Mouse (Mus musculus): ENCODE measurements at regions not wholly inside any gene's neighbourhood (a gene's known extent, or its start where the extent isn't known, plus 50 kb on each side); places are given as distances from the start of the nearest gene placed in this dataset.
"Not testable (repeated sequence)": the region's sequence is repeated elsewhere in the genome, so short reads cannot be mapped to it uniquely, and the experiment has no call there.

GRCm38 (mm10) chr7:138503016-138503415 lies 105.5 kb upstream of the Tcerg1l start:
- no peak for DNase-seq (ENCODE audit: low spot score in 2 of 2)

- DNase-seq (ENCODE audit: low spot score in 2 of 2), result no peak
Measured at GRCm38 (mm10) chr7:138501347-138502014, 104.0 kb upstream of the Tcerg1l start.

DNA sequence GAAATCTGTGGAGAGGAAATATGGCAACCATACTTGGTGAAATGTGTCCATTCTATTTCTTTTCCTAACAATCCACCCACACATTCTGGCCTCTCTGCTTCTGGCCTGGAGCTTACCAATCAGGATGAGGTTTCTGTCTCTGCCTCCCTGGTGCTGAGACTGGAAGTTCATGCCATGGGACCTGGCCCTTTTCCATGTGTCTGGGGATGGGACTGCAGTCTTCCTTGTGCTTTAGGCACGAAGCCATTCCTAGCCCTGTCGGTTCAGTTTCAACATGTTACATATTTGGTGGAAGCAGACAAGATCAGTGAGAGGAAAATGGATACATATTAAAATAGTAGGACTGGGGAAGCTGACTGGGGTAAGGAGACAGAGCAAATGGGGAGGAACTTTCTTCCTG lies 100.2 kb upstream of the Tcerg1l start:
- DNase-seq (ENCODE audit: low spot score in 2 of 2), result no peak

DNA sequence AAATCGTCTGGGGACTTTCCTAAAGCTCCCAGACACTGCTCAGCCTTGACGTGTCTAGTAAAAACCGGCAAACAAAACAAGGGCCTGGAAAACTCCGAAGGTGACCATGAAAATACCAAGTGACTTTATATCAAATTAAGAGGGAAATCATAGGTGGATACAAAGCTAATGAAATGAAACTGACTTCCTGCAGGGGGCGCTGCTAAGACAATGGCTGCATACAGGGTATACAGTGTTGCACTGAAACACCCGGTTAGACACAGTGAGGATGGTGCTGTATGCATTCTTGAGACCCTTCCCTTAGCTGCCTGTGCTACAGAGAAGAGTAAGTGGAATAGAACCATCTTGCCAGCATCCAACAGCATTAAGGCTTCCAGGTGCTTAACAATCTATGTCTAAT lies 99.7 kb upstream of the Tcerg1l start:
- peak in 1 of 2 experiments; percentile 9 for DNase-seq (ENCODE audit: low spot score in 2 of 2)

- no peak for DNase-seq (ENCODE audit: low spot score in 2 of 2)
Measured at GRCm38 (mm10) chr7:138493661-138494060, 96.1 kb upstream of the Tcerg1l start.

- DNase-seq (ENCODE audit: low spot score in 2 of 2), result no peak
Measured at GRCm38 (mm10) chr7:138492261-138492660, 94.7 kb upstream of the Tcerg1l start.

- no peak for DNase-seq (ENCODE audit: low spot score in 2 of 2)
Measured at GRCm38 (mm10) chr7:138489471-138489870, 91.9 kb upstream of the Tcerg1l start.

- no peak for DNase-seq (ENCODE audit: low spot score in 2 of 2)
Measured at GRCm38 (mm10) chr7:138488201-138488720, 90.7 kb upstream of the Tcerg1l start.

DNA sequence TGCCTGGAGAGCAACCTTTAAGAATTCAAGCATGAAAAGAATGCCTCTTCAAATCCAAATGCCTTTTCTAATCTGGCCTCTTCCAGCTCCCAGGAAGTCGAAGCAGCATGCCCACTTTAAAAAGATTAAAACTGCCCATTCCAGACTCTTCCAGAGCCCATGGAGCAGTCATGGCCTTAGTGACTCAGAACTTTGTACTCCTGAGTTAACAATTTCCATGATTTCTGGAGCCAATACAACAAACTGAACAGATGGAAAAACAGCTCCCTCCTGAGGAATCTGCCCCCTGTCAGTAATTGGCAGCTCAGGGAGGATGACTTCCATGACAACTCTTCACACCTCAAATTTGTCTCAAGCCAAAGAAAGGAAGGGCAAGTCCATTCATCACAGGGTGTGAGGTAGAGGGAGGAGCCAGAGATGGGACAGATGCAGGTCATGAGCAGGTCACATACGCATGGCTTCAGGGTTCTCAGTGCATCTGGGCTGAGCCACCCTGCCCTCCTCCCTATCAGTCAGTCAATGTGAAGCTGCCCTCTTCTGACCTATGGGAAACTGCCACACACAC lies 75.4 kb upstream of the Tcerg1l start:
- DNase-seq (ENCODE audit: low spot score in 2 of 2), result no peak

DNA sequence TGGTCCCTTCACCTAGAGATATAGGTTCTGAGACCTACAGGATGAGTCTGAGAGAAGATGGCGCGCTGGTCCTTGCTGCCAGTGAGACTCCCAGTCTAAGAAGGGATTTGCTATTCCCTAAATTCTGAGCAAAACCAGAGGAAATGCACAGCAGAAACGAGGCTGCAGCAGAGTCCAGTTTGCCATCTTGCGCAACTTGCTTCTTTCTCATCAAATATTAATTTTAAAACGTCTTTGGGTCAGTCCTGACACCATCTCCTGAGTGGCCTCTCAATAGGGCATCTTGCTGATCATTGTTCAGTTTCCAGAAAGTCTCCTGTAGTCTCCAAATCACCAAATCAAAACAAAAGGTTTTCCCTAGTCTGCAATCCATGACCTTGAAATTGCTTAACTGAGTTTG lies 74.8 kb upstream of the Tcerg1l start:
- DNase-seq (ENCODE audit: low spot score in 2 of 2), result no peak

DNA sequence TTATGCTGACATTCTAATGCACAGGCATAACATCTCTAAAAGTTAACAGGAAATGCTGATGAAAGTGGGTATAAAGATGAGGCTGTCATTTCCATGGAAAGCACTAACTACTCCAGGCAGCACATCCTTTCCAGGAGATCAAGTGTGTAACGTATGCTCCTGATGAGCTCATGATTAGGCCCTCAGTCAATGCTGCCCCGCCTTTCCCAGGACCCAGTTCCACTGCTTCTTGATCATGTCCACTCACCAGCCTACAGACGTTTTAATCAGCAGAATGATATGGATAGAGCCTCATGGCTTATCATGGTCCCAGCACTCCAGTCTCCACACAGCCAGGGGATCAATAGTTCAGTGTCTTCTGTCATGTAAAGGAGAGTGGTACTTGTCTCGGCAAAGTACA lies 71.7 kb upstream of the Tcerg1l start:
- no peak for DNase-seq (ENCODE audit: low spot score in 2 of 2)

DNA sequence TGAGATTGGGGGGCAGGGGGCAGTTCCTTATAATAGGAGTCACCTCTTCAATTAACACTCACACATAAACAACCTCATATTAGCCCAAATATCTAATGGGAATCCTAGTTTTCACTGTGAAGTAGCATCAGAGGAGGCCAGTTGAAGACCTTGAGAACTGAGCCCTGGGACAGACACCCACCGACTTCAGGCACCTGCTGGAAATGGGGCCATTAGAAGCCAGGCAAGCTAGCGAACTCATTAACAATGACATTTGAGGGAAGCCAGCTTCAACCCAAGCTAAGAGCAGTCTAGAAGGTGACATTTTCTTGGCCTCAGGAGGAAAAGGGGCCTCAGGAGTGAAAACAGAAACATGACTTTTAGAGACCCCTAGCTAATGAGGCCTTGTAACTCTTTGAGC lies 70.9 kb upstream of the Tcerg1l start:
- DNase-seq (ENCODE audit: low spot score in 2 of 2), result no peak

GRCm38 (mm10) chr7:138467981-138468380 lies 70.5 kb upstream of the Tcerg1l start:
- no peak for DNase-seq (ENCODE audit: low spot score in 2 of 2)

- no peak for DNase-seq (ENCODE audit: low spot score in 2 of 2)
Measured at GRCm38 (mm10) chr7:138467386-138467785, 69.9 kb upstream of the Tcerg1l start.

DNA sequence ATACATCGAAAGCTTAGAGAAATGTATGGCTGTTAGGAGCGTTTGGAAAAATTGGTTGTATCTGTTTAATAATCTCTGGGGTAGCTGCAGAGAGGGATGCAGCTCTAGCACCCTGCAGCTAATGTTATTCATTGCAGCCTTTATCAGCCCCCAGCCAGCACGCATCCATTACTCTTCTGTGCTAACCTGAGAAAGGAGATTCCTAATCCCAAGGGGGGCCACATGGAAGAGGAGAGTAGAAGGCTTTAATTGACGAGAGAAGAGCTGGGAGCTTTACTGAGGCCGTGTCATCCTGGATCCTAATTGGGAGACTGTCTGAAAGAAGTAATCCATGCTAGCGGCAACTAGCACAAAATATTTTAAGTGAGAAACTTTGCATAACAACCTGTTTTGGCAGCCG lies 60.4 kb upstream of the Tcerg1l start:
- DNase-seq (ENCODE audit: low spot score in 2 of 2), result no peak

GRCm38 (mm10) chr7:138455371-138455770 lies 57.8 kb upstream of the Tcerg1l start:
- DNase-seq (ENCODE audit: low spot score in 2 of 2), result no peak

- not testable (repeated sequence) for DNase-seq (ENCODE audit: low spot score in 2 of 2)
Measured at GRCm38 (mm10) chr7:138454498-138455225, 57.1 kb upstream of the Tcerg1l start.

- DNase-seq (ENCODE audit: low spot score in 2 of 2), result peak; percentile 36 to 54
Measured at GRCm38 (mm10) chr7:138451321-138451720, 53.8 kb upstream of the Tcerg1l start.

DNA sequence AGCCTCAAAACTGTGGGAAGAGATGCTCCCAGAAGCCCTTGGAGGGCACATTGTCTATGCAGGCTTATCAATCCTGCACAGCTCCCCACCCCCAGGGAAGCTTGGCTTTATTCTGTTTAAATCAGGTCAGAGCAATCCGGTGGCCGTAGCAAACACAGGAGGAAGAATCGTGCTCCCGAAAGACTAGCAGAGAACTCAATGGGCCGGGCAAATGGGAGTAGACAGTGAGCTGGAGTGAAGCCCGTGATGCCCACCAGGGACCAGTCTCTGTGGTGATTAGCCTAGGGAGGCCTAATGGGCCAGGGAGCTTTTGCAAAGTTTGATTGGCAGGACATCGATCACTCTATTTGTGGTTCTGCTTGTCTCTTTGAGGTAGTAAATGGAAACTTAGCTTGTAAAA lies 51.0 kb upstream of the Tcerg1l start:
- no peak for DNase-seq (ENCODE audit: low spot score in 2 of 2)

All from left cerebral cortex, adult 18-20 months (tissue).